In genomic region chr10:116197416-116197939, GRCm38 (mm10) we compare ENCODE assay signal across 8 mouse cellular contexts.
DNase-seq lines count a peak whose midpoint lies in the region; ATAC-seq and TF ChIP-seq lines count a peak whose summit lies in the region.

No protein-coding gene starts in this region.

- no peak overlapping the region for H3K27ac ChIP-seq in embryonic facial prominence, embryonic 12.5 days
- H3K27ac ChIP-seq in neural tube, embryonic 15.5 days (replicated peaks) = no peak overlapping the region
- no peak overlapping the region for H3K27ac ChIP-seq in thymus, adult 2 months (ENCODE audit: control insufficient read depth, insufficient read depth, low read length)

- no peak for ATAC-seq in embryonic facial prominence, embryonic 12.5 days (ENCODE audit: insufficient number of reproducible peaks, insufficient read depth, low FRiP score, low TSS enrichment)
- ATAC-seq in neural tube, embryonic 15.5 days (ENCODE audit: low FRiP score) = 0 out of 2 replicates have a peak, but pooled peaks have one; percentile 41

- H3K4me2 ChIP-seq in embryonic facial prominence, embryonic 12.5 days (replicated peaks) = peak overlapping the region; percentile 35
- H3K4me2 ChIP-seq in neural tube, embryonic 15.5 days = peak overlapping the region; percentile 38

- WGBS in embryonic facial prominence, embryonic 12.5 days = 13% methylated on average over 4 of the region's 4 CpGs
- WGBS in neural tube, embryonic 15.5 days = 13% methylated on average over 4 of the region's 4 CpGs
- 17% methylated on average over 4 of the region's 4 CpGs for WGBS in thymus, adult 2 months

- 0 out of 2 replicates have a peak, but pooled peaks cover 2% of the 10 kb centered on the region for H3K9me3 ChIP-seq in E14TG2a.4 (ENCODE audit: low read length)
- no peaks in the 10 kb centered on the region for H3K9me3 ChIP-seq in embryonic facial prominence, embryonic 12.5 days
- no peaks in the 10 kb centered on the region for H3K9me3 ChIP-seq in neural tube, embryonic 15.5 days (replicated peaks)

- peaks cover 5% of the 10 kb centered on the region; the same call in 1 of the 2 replicates for H3K27me3 ChIP-seq in E14TG2a.4 (ENCODE audit: insufficient read depth, low read length)
- H3K27me3 ChIP-seq in embryonic facial prominence, embryonic 12.5 days = no peaks in the 10 kb centered on the region
- no peaks in the 10 kb centered on the region for H3K27me3 ChIP-seq in neural tube, embryonic 15.5 days (replicated peaks)
- no peaks in the 10 kb centered on the region for H3K27me3 ChIP-seq in thymus, adult 2 months (ENCODE audit: control insufficient read depth, insufficient read depth, low read length)

- peak; percentile 57 for TF ChIP-seq CTCF in E14TG2a.4 (conservative IDR thresholded peaks at IDR 0.05; ENCODE audit: low read length)
- no peak for TF ChIP-seq CTCF in thymus, adult 2 months (IDR thresholded peaks at IDR 0.05; ENCODE audit: borderline replicate concordance, control insufficient read depth, extremely low read depth, insufficient read depth, low read length, poor library complexity)

- H3K9ac ChIP-seq in embryonic facial prominence, embryonic 12.5 days = no peak overlapping the region
- no peak overlapping the region for H3K9ac ChIP-seq in neural tube, embryonic 15.5 days (replicated peaks)

- intact Hi-C loops in heart, postnatal 36 days (cut with DNase I) = loop anchor here (2.0 to 5.0 kb wide), 3 partner anchors 113 to 780 kb away; no protein-coding TSS in a partner anchor

- peak; percentile 4 for DNase-seq in heart, adult 11 months
- DNase-seq in heart, postnatal 36 days = no peak
- peak; percentile 55 for DNase-seq in induced T-regulatory cell, adult 2 months (ENCODE audit: low read depth)
- DNase-seq in thymus, adult 2 months = no peak
- DNase-seq in ovary, postnatal 36 days (ENCODE audit: low spot score) = no peak

- no peaks in the 10 kb centered on the region for H3K36me3 ChIP-seq in E14TG2a.4 (ENCODE audit: insufficient read depth, low read length)
- H3K36me3 ChIP-seq in embryonic facial prominence, embryonic 12.5 days = no peaks in the 10 kb centered on the region
- H3K36me3 ChIP-seq in neural tube, embryonic 15.5 days = no peaks in the 10 kb centered on the region
- H3K36me3 ChIP-seq in thymus, adult 2 months (ENCODE audit: control insufficient read depth, insufficient read depth, low read length) = no peaks in the 10 kb centered on the region

- H3K4me3 ChIP-seq in E14TG2a.4 (replicated peaks; ENCODE audit: low read length) = no peak overlapping the region
- H3K4me3 ChIP-seq in embryonic facial prominence, embryonic 12.5 days = no peak overlapping the region
- H3K4me3 ChIP-seq in neural tube, embryonic 15.5 days (replicated peaks) = no peak overlapping the region
- H3K4me3 ChIP-seq in thymus, adult 2 months (ENCODE audit: control insufficient read depth, insufficient read depth, low read length) = no peak overlapping the region

- no peak for TF ChIP-seq POLR2A in thymus, adult 2 months (IDR thresholded peaks at IDR 0.05; ENCODE audit: control insufficient read depth, extremely low read depth, insufficient read depth, low read length, poor library complexity)

- peaks cover 4% of the 10 kb centered on the region; the same call in 1 of the 2 replicates for H3K4me1 ChIP-seq in E14TG2a.4 (replicated peaks; ENCODE audit: low read depth, low read length)
- H3K4me1 ChIP-seq in embryonic facial prominence, embryonic 12.5 days = peaks cover 3% of the 10 kb centered on the region; the same call in 1 of the 2 replicates
- peaks cover 9% of the 10 kb centered on the region for H3K4me1 ChIP-seq in neural tube, embryonic 15.5 days
- no peaks in the 10 kb centered on the region for H3K4me1 ChIP-seq in thymus, adult 2 months (replicated peaks; ENCODE audit: control insufficient read depth, insufficient read depth, low read length)

Comparison
In these comparisons a context has a peak if more than half of its experiments do, and no peak if none do; other contexts are left out.
1. DNase-seq: peak in heart, adult 11 months (single experiment) and induced T-regulatory cell, adult 2 months (single experiment); none in heart, postnatal 36 days (0 of 2), thymus, adult 2 months (single experiment) and ovary, postnatal 36 days (single experiment).